Comparison of ENCODE assay signal across 16 mouse cellular contexts in genomic region chr7:98786792-98787612, GRCm38 (mm10). TPM values are rescaled to one million over a fixed set of nuclear protein-coding genes. Genes with fewer than 3 reads are reported as not detected.
DNase-seq lines count a peak whose midpoint lies in the region; ATAC-seq lines count a peak whose summit lies in the region.
"Had no signal": no experiment of that assay in that cellular context is flagged by ENCODE, and none has a peak within 500 bp of the region (broad histone marks: within the 10 kb centered on the region; RNA-seq: fewer than 3 reads in every experiment).

No protein-coding gene starts in this region.

- DNase-seq in heart, adult 18-20 months: no peak
- DNase-seq in kidney, postnatal 14 days: peak; percentile 17
- no peak for DNase-seq in kidney, postnatal 25 days
- peak; percentile 72 for DNase-seq in MN1 (ENCODE audit: low spot score)
- no peak for DNase-seq in adrenal gland, adult 18-20 months (ENCODE audit: low spot score in 2 of 2)
- no peak for DNase-seq in left cerebral cortex, adult 9 months (ENCODE audit: low spot score in 2 of 2)
- DNase-seq: cerebellum, postnatal 25 days; layer of hippocampus, adult 9-11 months; right cerebral cortex, adult 18-20 months; thymus, postnatal 36 days had no signal

- no peaks in the 10 kb centered on the region for H3K36me3 ChIP-seq in heart, embryonic 13.5 days
- H3K36me3 ChIP-seq in limb, embryonic 13.5 days: no peaks in the 10 kb centered on the region
- H3K36me3 ChIP-seq: embryonic facial prominence, embryonic 15.5 days had no signal

- H3K4me2 ChIP-seq in heart, embryonic 13.5 days: no peak overlapping the region; the same call in 1 of the 2 replicates
- H3K4me2 ChIP-seq in limb, embryonic 13.5 days (replicated peaks): no peak overlapping the region
- H3K4me2 ChIP-seq: embryonic facial prominence, embryonic 15.5 days; liver, embryonic 11.5 days; midbrain, embryonic 11.5 days had no signal

- H3K4me3 ChIP-seq in heart, embryonic 13.5 days: no peak overlapping the region
- H3K4me3 ChIP-seq in limb, embryonic 13.5 days: no peak overlapping the region
- H3K4me3 ChIP-seq: embryonic facial prominence, embryonic 15.5 days; myocyte had no signal

- H3K9ac ChIP-seq in heart, embryonic 13.5 days: peak overlapping the region; percentile 33; the same call in 1 of the 2 replicates
- H3K9ac ChIP-seq in limb, embryonic 13.5 days: 0 out of 2 replicates have a peak overlapping the region, but pooled peaks have one; percentile 0
- H3K9ac ChIP-seq: embryonic facial prominence, embryonic 15.5 days had no signal

- H3K9me3 ChIP-seq in heart, embryonic 13.5 days: no peaks in the 10 kb centered on the region
- H3K9me3 ChIP-seq in limb, embryonic 13.5 days: no peaks in the 10 kb centered on the region
- H3K9me3 ChIP-seq: embryonic facial prominence, embryonic 15.5 days had no signal

- no peak for ATAC-seq in heart, embryonic 13.5 days (ENCODE audit: extremely low read depth, insufficient number of reproducible peaks, low FRiP score, low TSS enrichment)
- ATAC-seq in limb, embryonic 13.5 days (ENCODE audit: low FRiP score, low read depth): peak; percentile 15; the same call in 1 of the 2 replicates

- WGBS in heart, embryonic 13.5 days: 38% methylated on average over 11 of the region's 11 CpGs
- 30% methylated on average over 11 of the region's 11 CpGs for WGBS in limb, embryonic 13.5 days

- peak overlapping the region; percentile 28; the same call in 1 of the 2 replicates for H3K27ac ChIP-seq in heart, embryonic 13.5 days (replicated peaks)
- 0 out of 2 replicates have a peak overlapping the region, but pooled peaks have one; percentile 23 for H3K27ac ChIP-seq in limb, embryonic 13.5 days
- H3K27ac ChIP-seq: embryonic facial prominence, embryonic 15.5 days had no signal

- peaks cover 55% of the 10 kb centered on the region for H3K4me1 ChIP-seq in heart, embryonic 13.5 days
- peaks cover 39% of the 10 kb centered on the region for H3K4me1 ChIP-seq in limb, embryonic 13.5 days

- no peaks in the 10 kb centered on the region for H3K27me3 ChIP-seq in heart, embryonic 13.5 days (replicated peaks)
- H3K27me3 ChIP-seq in limb, embryonic 13.5 days: peaks cover 18% of the 10 kb centered on the region
- H3K27me3 ChIP-seq: embryonic facial prominence, embryonic 15.5 days had no signal

RNA-seq across cellular contexts. Expression of gene Wnt11, which starts 47.9 kb away (rescaled TPM):
- polyA plus RNA-seq in heart, embryonic 13.5 days (2015; fragmentation: Nextera tagmentation; extraction: Ambion mirVana): 15.8 and 17.4 TPM in 2 replicates
- 1 to 10 TPM; 5.2 to 5.8 TPM for total RNA-seq in heart, adult 18-20 months (2021)
- polyA plus RNA-seq in limb, embryonic 13.5 days (2015; fragmentation: Nextera tagmentation; extraction: Ambion mirVana): 37.2 and 38.3 TPM in 2 replicates
- total RNA-seq in adrenal gland, adult 18-20 months (2021): 1 to 10 TPM in 1 of 2 experiments, under 1 TPM in 1; 0.86 to 3.8 TPM

Comparison
In these comparisons a context has a peak if more than half of its experiments do, and no peak if none do; other contexts are left out.
1. DNase-seq: peak in kidney, postnatal 14 days (single experiment) and MN1 (single experiment); none in heart, adult 18-20 months (0 of 2), kidney, postnatal 25 days (0 of 2), adrenal gland, adult 18-20 months (0 of 2) and left cerebral cortex, adult 9 months (0 of 2).